Mouse (Mus musculus) embryo, embryonic 10 days (tissue): ENCODE measurements around the gene Copz2.
"Not testable (repeated sequence)": the region's sequence is repeated elsewhere in the genome, so short reads cannot be mapped to it uniquely, and the experiment has no call there.

Source experiments
- DNase-seq: peaks from one replicate; pipeline ENCODE4 v3.0.0-alpha.2; 2015; ENCODE audit warnings: low spot score

Copz2 gene

DNA sequence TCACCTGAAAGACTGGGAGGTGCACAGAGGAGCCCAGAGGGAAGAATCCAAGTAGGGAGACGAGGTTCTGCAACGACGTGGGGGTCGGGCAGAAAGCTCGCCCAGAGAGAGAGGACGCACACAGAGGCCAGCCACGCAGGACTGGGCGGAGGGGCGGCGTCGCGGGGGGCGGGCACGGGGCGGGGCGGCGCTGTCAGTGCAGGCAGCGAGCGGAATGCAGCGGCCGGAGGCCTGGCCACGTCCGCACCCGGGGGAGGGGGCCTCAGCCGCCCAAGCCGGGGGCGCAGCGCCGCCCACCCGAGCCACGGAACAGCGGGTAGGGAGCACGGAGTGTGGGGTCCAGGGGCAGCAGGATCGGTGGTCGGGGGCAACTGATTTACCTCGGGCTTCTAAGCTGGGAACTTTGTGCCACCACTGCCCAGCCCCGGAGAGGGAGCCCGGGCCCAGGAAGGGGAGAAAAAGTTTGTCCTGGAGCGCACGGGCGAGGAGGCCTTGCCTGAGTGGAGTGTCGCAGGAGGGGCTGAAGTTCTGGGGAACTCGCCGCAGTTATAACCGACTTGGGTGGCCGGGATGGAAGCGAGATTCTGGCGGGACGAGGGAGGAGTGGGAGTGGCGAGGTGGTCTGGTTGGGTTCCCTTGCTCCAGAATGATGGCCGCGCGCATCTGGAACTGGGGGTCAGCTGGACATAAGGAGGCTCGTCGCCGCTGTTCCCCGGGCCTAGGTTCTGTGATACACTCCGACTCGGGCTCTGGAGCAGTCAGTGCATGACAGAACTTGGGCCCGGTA lies at the start of gene Copz2:
Gene Copz2 (plus strand): TSS at position 190 of the 787 bp plus-strand sequence.
- peak; percentile 56 for DNase-seq

DNA sequence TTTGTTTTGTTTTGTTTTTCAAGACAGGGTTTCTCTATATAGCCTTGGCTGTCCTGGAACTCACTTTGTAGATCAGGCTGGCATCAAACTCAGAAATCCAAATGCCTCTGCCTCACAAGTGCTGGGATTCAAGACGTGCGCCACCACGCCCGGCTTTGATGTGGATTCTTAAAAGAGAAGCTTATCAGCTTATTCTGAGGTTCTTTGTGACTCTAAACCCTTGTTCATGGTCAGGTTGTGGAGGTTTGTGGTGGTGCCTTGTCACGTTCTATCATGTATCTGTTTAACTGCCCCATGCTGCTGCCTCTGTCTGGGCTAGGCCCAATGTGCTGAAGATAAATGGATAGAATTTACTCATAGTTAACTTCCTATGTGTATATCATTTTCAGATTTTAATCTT lies 44.1 kb upstream of the Copz2 start:
- DNase-seq, result no peak

DNA sequence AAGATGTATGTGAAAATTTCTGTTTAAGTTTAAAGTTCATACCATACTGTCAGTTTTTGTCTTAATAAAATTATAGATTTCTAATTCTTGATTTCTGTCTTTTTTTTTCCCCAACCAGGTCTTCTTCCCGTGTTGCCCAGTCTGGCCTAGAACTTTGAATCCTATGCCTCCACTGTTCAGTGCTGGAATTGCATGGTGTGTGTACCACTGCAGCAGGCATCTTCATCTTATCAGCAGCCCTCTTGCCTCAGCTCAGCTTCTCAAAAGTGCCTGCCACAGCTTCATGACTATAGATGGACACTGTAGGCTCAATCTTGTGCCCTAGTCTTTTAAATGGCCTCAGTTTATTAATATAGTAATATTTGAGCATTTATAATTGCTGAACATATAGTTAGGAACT lies 41.6 kb upstream of the Copz2 start:
- no peak for DNase-seq

DNA sequence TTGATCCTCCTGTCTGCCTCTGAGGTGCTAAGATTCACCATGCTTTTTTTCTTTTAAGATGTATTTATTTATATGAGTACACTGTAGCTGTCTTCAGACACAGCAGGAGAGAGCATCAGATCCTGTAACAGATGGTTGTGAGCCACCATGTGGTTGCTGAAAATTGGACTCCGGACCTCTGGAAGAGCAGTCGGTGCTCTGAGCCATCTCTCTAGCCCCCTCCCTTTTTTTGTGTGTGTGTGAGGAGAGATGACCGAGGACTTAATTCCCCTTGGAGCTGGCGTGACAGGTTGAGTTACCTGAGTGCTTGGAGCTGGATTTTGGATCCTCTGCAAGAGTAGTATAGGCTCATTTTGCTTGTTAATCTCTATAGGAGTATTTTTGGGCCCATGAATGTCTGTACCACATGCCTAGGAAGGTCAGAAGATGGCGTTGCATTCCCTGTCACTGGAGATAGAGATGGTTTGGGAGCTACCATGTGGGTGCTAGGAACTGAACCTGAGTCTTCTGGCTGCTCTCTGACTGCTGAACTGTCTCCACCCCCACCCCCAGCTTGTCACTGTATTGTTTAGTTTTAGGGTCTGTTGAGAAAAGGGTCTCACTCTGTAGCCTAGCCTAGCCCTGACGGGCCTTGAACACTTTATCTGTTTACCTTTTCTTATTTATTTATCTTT lies 40.0 kb upstream of the Copz2 start:
- DNase-seq, result no peak

DNA sequence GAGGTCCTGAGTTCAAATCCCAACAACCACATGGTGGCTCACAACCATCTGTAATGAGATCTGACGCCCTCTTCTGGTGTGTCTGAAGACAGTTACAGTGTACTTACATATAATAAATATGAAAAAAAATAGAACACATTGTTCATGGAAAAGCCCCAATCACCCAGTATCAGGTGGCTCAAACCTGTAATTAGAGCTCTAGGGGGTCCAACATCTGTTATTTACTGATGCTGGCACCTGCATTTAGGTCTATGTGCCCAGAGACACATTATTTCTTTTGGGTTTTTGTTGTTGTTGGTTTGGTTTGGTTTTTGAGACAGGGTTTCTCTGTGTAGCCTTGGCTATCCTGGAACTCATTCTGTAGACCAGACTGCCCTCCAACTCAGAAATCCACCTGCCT lies 38.5 kb upstream of the Copz2 start:
- not testable (repeated sequence) for DNase-seq

DNA sequence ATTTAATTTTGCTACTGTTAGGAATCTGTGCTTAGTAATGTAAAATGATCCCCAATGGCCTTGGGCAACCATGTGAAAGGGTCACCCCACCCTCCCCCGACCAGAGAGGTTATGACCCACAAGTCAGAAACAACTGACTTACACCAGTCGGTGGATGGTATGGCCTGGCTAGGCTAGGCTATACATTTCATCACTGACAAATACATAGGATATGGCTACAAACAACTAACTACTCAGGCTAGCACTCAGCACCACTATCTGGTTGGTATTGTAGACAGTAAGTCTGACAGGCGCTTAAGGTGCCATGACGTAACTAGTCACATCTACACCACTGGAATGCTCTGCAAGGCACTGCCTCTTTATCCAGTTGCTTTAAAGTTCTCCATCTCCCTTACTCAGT lies 36.2 kb upstream of the Copz2 start:
- no peak for DNase-seq

DNA sequence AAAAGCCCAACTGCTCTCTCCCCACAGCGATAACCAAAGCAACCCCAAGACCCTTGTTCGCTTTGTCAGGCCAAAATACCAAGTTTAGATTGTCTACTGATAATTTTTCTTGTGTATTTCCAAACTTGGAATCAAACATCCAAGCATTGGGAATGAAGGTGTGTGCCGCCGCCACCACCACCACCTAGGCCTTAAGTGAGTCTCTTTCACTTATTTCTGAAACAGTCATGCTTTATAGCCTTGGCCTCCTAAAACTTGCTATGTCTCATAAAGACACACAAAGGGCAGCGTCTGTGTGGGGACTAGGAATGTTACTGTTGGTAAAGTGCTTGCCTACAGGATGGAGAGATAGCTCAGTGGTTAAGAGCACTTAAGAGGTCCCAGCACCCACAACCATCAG lies 35.8 kb upstream of the Copz2 start:
- DNase-seq, result no peak

DNA sequence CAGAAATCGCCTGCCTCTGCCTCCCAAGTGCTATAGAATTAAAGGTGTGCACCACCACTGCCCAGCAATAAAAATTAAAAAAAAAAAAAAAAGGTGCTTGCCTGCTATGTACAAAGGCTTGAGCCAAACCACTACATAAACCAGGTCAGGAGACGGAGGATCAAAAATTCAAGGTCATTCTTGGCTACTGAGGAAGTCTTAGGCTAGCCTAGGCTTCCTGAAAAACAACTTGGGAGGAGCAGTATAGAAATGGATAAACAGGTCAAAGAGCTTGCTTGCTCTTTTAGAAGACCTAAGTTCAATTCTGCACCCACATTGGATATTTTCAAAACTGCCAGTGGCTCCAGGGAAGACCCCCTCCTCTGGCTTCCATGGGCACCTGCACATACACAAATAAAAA lies 35.2 kb upstream of the Copz2 start:
- DNase-seq, result no peak

DNA sequence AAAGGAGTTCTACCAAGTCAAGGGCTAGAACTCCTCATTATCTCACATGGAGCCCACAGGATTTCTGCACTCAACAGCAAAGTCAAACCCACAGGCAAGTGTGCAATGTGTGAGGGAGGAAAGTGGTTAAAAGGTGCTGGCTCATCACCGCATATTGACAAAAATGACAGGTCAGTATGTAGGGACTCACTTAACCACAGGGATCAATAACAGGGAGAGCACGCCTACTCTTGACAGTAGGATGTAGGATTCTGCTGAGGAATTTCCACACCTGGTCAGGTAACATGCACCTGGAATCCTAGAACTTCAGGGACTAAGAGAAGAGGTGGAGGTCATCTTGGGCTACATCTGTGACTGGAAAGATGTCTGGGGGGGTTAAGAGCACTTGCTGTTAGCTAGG lies 33.8 kb upstream of the Copz2 start:
- DNase-seq, result no peak

DNA sequence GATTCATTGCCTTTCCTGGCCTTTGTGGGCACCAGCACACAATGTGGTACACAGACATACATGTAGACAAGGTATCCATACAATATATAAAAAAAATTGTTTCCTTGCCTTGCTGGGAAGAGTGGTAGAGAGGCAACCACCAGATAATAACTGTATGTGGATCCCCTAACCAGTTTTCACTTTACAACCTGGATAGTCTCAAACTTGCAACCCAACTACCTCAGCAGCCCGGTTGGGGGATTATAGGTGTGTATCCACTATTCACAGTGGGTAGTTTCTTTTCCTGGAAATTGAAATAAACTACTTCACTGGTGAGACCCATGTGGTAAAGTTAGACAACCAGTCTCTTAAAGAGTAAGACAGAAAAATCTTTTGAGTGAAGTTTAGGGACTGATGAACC lies 33.2 kb upstream of the Copz2 start:
- DNase-seq, result no peak

DNA sequence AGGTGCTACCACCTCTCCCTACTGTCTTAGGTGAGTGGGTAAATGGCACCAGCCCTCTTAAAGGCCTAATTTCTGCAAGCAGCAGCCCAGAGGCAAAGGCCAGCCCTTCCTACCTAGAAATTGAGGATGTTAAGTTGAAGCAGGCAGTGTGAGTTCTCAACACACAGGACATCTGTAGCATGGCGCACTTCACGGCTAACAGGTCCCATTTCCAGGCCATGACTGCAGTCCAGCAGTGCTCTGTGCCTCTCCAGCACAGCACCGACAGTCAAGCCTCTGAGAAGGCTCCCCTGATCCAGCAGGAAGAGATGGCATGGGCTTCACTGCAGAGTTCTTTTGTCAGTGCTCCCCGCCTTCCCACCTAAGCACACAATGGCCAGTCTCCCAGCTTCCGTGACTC lies 32.7 kb upstream of the Copz2 start:
- no peak for DNase-seq

DNA sequence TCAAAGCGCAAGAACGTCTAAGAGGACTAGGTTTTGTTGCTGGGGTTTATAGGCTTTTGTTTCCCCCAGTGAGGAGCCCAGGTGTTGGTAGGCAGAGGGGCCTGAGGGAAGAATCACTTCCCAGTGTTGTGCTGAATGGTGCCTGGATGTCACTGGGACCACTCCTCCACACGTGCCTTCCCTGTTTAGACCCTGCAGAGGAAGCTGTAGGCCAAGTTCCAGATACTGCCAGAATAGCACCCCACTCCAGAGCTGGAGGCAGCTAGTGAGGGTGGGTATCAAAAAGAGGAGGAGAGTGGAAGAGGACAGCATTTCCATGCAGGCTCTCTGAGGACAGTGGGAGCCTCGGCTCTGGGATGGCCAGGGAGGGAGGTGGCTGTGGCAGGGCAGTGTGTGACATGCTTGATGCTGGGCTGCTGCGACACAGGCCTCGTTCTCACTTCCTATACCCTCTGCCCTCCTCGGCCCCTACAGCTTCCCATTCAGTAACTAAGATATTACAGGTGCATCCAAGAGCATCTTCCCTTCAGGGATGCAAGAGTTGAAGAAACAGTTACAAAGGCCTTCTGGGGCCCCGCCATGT lies 31.5 kb upstream of the Copz2 start:
- DNase-seq, result no peak

DNA sequence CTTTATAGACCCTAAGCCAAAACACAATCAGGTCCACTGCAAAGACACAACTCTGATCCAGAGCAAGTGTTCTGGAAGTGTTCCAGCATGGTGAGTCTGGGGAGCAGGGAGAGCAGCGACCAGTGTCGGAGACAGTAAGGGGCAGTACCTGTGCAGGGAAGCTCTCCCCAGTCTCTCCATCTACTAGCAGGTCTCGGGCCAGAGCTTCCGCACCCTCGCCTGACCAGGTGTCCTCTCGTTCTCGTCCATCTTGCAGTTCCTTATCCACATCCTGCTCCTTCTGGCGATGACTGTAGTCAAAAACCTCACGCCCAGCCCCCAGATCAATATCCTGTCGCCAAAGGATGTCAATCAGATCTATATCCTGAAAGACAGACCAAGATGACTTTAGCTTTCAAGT lies 27.7 kb upstream of the Copz2 start:
- DNase-seq, result no peak

DNA sequence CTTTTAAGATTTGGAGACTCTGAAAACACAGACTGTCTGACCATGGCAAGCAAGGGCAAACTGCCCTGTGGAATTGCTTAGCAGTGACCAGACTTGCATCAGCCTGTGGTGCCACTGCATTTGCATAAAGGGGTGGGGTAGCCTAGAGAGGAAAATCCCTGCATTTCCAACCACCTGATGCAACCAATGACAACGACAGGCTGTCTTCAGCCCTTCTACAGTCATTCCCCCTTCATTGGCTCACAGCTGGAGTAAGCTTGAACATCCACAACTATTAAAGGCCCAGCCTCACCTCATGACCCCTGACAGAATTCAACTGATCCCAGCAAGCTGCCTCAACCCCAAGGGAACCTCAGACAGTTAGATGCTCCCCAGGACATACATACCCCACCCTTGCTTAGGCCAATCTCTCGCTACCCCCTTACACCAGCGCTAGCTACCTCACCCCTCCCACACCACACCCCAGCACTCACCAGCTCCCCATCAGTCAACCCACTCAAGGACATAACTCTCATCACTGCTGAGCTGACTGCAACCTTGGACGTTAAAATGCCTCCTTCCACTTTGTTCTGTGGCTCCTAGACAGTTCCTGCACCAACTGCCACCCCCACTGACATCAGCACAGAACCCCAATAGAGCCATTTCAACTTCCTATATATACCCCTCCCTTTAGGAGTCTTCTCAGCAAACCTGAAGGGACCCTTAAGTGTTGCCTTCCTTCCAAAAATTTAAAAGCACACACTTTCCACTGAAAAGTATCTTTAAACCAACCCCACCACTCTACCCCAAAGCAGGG lies 26.8 kb upstream of the Copz2 start:
- DNase-seq, result no peak

DNA sequence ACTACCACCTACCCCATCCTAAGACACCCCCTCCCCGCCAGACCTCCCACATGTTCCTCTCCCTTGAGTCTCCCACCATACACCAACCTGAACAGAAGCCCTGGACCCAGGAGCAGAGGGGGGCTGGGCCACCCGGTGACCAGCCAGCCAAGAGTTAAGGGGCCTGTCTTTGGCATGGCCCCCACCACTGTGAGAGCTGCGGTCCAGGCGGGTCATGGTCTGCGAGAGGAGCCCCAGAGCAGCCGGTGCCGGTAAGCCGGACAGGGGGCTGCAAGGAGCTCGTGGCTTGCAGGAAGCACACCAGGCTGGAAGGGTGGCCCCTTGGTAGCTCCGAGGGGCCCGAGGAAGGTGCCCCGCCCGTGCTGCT lies 26.2 kb upstream of the Copz2 start:
- DNase-seq, result no peak

DNA sequence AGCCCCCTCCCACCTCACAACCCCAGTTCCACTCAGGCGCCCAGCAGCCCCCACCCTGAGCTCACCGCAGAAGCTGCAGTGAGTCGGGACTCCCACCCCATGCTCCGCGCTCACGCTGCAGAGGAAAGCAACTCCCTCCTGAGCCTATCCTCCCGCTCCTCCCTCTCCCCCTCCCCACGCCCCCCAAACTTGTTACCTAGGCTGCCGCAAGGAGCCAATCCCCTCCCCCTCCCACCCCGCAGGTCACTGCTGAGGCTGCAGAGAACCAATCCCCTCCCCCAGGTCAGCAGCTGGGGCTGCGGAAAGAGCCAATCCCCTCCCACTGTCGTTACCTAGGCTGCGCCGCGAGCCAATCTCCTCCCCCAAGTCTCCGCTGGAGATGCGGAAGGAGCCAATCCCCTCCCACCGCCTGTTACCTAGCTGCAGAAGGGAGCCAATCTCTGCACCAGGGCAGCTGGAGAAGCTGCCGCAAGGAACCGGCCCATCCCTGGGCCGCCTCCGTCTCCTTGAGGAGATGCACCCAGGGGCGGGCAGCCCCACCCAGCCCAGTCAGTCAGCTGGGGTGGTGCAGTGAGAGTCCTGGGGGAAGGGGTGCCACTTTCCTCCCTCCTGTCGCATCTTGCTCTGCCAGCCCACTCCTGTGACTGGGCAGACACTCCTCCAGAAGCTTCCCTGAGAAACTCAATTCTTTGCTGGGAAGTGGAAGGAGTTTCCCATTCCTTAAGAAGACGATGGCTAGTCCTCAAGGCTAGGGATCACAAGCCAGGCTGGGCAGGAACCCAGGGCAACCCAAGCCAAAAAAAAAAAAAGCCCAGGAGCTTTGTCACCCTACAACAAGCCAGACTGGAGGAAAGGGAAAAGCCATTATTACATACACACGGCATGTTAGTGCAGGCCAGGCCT lies 25.5 kb upstream of the Copz2 start:
- DNase-seq, result peak; percentile 97

DNA sequence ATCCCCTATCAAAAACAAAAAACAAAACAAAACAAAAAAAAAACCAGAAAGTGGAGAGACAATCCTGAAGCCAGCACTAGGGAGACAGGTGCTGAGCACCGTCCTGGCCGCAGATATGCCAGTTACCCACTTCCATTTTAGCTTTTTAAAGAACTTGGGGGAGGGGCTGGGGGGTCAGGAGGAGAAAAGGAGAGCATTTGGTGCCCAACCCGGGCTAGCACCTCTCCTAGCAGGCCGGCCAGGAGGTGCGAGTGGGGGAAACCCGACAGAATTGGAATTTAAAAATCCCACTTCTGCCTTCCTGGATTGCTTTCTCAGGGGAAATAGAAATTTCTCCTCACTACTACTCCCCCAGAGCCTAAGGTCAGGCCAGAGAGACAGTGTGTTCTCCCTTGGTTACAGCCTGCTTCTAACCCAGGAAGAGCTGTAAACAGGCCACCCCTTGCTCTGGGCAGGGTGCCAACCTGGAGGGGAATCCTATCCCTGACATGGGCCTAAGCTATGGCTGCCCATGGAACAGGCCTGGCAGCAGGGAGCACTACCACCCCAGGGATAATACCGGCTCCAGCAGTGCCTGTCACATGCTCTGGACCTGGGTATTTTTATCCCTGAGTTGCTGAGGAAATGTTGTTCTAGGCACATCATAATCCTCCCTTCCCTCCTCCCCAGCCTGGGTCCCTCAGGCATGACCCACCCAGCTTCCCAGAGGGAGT lies 24.7 kb upstream of the Copz2 start:
- DNase-seq, result no peak

DNA sequence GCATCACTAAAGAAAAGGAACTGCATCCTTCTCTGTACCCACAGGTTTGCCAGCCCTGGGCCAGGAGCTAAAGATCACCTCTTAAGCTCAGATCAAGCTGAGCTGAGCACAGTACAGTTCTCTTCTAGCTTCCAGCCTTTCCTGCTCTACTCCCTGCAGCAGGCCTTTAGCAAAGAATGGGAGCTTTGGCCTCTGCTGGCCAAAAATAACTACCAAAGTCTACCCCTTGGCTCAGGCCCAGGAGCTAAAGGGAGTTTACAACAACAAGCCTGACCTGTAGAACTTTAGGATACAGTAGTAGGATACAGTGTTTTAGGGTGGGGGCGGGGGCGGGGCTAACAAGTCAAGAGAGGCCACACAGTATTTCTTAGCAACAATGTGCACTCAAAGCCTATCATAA lies 23.2 kb upstream of the Copz2 start:
- DNase-seq, result no peak

DNA sequence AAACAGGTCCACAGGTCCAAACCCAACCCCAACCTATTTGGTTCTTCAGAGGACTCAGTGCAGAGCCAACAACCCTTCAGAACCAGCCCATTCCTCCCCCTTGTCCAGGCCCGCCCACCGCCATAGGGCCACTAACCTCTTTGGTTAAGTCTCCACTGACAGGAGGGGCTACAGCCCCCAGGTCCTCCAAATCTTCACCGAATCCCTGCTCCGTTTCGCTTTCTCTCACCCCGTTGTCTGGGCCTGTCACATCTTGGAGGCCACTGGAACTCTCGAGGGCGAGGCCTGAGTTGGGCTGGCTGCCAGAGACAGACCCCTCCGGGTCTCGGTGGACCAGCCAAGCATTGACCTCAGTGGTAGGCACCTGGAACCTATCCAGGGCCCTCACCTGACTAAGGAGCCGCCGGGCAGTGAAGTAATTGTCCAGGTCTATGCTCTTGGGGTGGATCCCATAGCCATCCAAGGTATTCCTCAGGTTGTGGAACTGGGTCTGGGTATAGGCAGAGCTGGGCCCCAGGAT lies 22.5 kb upstream of the Copz2 start:
- no peak for DNase-seq

DNA sequence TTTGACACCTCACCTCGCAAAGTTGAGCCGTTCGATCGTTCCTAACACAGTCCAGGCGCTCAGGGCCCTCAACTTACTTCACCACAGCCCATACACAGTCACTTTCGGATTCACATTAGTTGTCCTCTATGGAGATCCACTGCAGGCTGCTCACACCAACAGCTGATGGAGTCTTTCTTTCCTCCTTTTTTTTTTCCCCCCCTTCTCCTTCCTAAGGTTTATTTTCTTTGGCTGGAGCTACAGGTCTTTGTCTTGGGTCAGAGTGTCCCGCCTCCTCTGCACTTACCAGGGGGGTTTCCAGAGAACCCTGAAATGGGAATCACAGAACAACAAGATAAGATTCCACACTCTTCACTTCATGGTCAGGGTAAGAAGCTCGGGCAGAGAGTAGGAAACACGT lies 21.8 kb upstream of the Copz2 start:
- DNase-seq, result no peak

DNA sequence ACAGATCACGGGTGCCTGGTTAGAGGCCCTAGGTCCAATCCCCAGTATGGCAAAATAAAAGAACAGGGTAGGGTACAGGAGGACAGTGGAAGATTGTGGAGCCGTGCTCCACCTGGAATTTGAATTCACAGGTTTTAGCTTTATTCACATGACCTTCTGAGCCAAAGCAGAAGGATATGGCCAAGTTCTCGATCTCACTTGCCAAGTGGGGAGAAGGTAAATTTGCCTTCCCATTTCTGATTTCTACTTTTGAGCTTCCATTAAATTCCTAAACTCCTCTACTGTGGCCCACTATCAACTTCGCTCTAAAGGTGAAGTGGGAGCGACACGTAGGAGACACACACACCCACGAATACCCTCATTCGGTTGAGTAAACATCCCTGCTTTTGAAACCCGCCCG lies 20.8 kb upstream of the Copz2 start:
- DNase-seq, result no peak
